Mouse (Mus musculus): ENCODE results near the gene Thra. TPM values are rescaled to one million over a fixed set of nuclear protein-coding genes. Genes with fewer than 3 reads are reported as not detected.

The Thra gene
- total and polyA plus RNA-seq, 3 experiments: 1.1 to 3.9 (median 3.8) TPM

- no peaks in the 10 kb centered on the region for H3K9me3 ChIP-seq (replicated peaks; ENCODE audit: low read length)
- in situ Hi-C loops (cut with MboI; ENCODE audit: low pct_ligation_motif_present, low pct_unique_long_range_greater_than_20kb, low sequenced_read_pairs) (loop anchor here (5.0 to 10.0 kb wide), 2 partner anchors 87 to 215 kb away; no protein-coding TSS in a partner anchor), dilution Hi-C loops (cut with MboI; ENCODE audit: extremely low pct_ligation_motif_present, extremely low pct_unique_long_range_greater_than_20kb, low sequenced_read_pairs) (no loop called here)
- TF ChIP-seq MAZ (IDR thresholded peaks at IDR 0.05; ENCODE audit: low read depth, low read length) (peak; percentile 52; the same call in 1 of the 2 replicates), ZC3H11A (IDR thresholded peaks at IDR 0.05; ENCODE audit: low read depth, low read length) (peak; percentile 78), NELFE (IDR thresholded peaks at IDR 0.05; ENCODE audit: low read depth, low read length) (peak; percentile 50; the same call in 1 of the 2 replicates), SMC3 (IDR thresholded peaks at IDR 0.05; ENCODE audit: low read depth, low read length) (peak; percentile 96), IRF4 (IDR thresholded peaks at IDR 0.05; ENCODE audit: low read depth, low read length) (no peak), E2F4 (IDR thresholded peaks at IDR 0.05; ENCODE audit: insufficient replicate concordance, low read depth, low read length) (no peak), CTCF (conservative IDR thresholded peaks at IDR 0.05 in 1 of 2, IDR thresholded peaks at IDR 0.05 in 1 of 2; ENCODE audit: low read depth in 2 of 2, low read length in 2 of 2) (peak; percentile 86 to 98), RAD21 (IDR thresholded peaks at IDR 0.05; ENCODE audit: low read depth, low read length) (peak; percentile 98), POLR2A (IDR thresholded peaks at IDR 0.05; ENCODE audit: low read depth, low read length) (0 out of 2 replicates have a peak, but pooled peaks have one; percentile 17)
- peaks cover 27 to 49% of the 10 kb centered on the region in 2 experiments for H3K36me3 ChIP-seq (replicated peaks in 1 of 2; ENCODE audit: control insufficient read depth in 1 of 2, insufficient read depth in 1 of 2, low read length in 1 of 2)
- no peaks in the 10 kb centered on the region for H3K79me2 ChIP-seq (replicated peaks; ENCODE audit: control insufficient read depth, extremely low read depth, insufficient read depth, poor library complexity, severe bottlenecking)
- no peak overlapping the region for H3K27ac ChIP-seq (ENCODE audit: insufficient read depth, low read depth)
- no peak overlapping the region for H3K4me2 ChIP-seq (ENCODE audit: insufficient read depth, low read depth, poor library complexity, severe bottlenecking)
- H3K4me3 ChIP-seq (replicated peaks in 1 of 3; ENCODE audit: low read depth in 2 of 3, low read length in 2 of 3, poor library complexity in 1 of 3): no peak overlapping the region
- H3K9ac ChIP-seq (ENCODE audit: insufficient read depth, low read depth): no peak overlapping the region
- H3K27me3 ChIP-seq (replicated peaks): no peaks in the 10 kb centered on the region
- H3K4me1 ChIP-seq (ENCODE audit: control insufficient read depth in 1 of 2, insufficient read depth in 2 of 2): peaks cover 8 to 12% of the 10 kb centered on the region in 2 experiments; a peak in 3 of 4 replicates
- peak; percentile 78 for DNase-seq (ENCODE audit: extremely low read depth)
Measured at GRCm38 (mm10) chr11:98699911-98700310, 40.5 kb upstream of the Thra start.

- dilution Hi-C loops (cut with MboI; ENCODE audit: extremely low pct_ligation_motif_present, extremely low pct_unique_long_range_greater_than_20kb, low sequenced_read_pairs) (no loop called here), in situ Hi-C loops (cut with MboI; ENCODE audit: low pct_ligation_motif_present, low pct_unique_long_range_greater_than_20kb, low sequenced_read_pairs) (no loop called here)
- Histone ChIP-seq H3K4me1 (ENCODE audit: control insufficient read depth in 1 of 2, insufficient read depth in 2 of 2) (peaks cover 8 to 12% of the 10 kb centered on the region in 2 experiments; a peak in 3 of 4 replicates), H3K9ac (ENCODE audit: insufficient read depth, low read depth) (no peak within 1 kb of the TSS), H3K27ac (ENCODE audit: insufficient read depth, low read depth) (no peak within 1 kb of the TSS), H3K36me3 (replicated peaks in 1 of 2; ENCODE audit: control insufficient read depth in 1 of 2, insufficient read depth in 1 of 2, low read length in 1 of 2) (peaks cover 26 to 49% of the 10 kb centered on the region in 2 experiments), H3K79me2 (replicated peaks; ENCODE audit: control insufficient read depth, extremely low read depth, insufficient read depth, poor library complexity, severe bottlenecking) (no peaks in the 10 kb centered on the region), H3K4me3 (replicated peaks in 1 of 3; ENCODE audit: low read depth in 2 of 3, low read length in 2 of 3, poor library complexity in 1 of 3) (no peak within 1 kb of the TSS), H3K27me3 (replicated peaks) (no peaks in the 10 kb centered on the region), H3K4me2 (ENCODE audit: insufficient read depth, low read depth, poor library complexity, severe bottlenecking) (no peak within 1 kb of the TSS), H3K9me3 (replicated peaks; ENCODE audit: low read length) (no peaks in the 10 kb centered on the region)
- TF ChIP-seq JUN (IDR thresholded peaks at IDR 0.05; ENCODE audit: insufficient read depth, low read depth, low read length) (no peak), POLR2AphosphoS2 (IDR thresholded peaks at IDR 0.05; ENCODE audit: low read depth, low read length) (no peak), CHD1 (IDR thresholded peaks at IDR 0.05; ENCODE audit: low read depth, low read length) (no peak), UBTF (IDR thresholded peaks at IDR 0.05; ENCODE audit: low read depth, low read length) (no peak), KAT2A (IDR thresholded peaks at IDR 0.05; ENCODE audit: insufficient replicate concordance, low read length) (no peak), ZC3H11A (IDR thresholded peaks at IDR 0.05; ENCODE audit: low read depth, low read length) (no peak), MAX (IDR thresholded peaks at IDR 0.05; ENCODE audit: low read length) (no peak), MYC (IDR thresholded peaks at IDR 0.05; ENCODE audit: low read depth, low read length) (no peak)
- DNase-seq (ENCODE audit: extremely low read depth): no peak
Measured at GRCm38 (mm10) chr11:98701213-98701670, 39.2 kb upstream of the Thra start, which contains the start of gene Csf3. Csf3 (plus strand) TSS chr11:98701263.
